In the genomic region with DNA sequence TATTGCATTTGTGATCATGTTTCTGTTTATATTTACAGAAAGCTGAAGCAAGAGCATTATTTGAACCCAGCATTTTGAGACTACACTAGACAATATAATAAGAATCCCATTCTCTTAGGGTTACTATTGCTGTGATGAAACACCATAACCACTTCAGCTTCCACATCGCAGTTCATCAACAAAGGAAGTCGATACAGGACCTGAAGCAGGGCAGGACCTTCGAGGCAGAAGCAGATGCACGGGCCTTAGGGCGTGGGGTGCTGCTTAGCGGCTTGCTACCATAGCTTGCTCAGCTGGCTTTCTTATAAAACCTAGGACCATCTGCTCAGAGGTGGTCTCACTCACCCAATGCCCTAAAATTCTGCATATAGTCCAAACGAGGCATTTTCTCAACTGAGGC, we compare ENCODE assay signal across 11 mouse cellular contexts.
DNase-seq lines count a peak whose midpoint lies in the region; ATAC-seq lines count a peak whose summit lies in the region.
"Had no signal": no experiment of that assay in that cellular context is flagged by ENCODE, and none has a peak within 500 bp of the region (broad histone marks: within the 10 kb centered on the region; RNA-seq: fewer than 3 reads in every experiment).

No protein-coding gene starts in this region.

- no peaks in the 10 kb centered on the region for H3K27me3 ChIP-seq in kidney, embryonic 15.5 days
- H3K27me3 ChIP-seq in liver, embryonic 15.5 days, result no peaks in the 10 kb centered on the region
- no peaks in the 10 kb centered on the region for H3K27me3 ChIP-seq in stomach, embryonic 16.5 days (ENCODE audit: control insufficient read depth, insufficient read depth, low read length)
- H3K27me3 ChIP-seq: neural tube, embryonic 13.5 days had no signal

- no peaks in the 10 kb centered on the region for H3K36me3 ChIP-seq in kidney, embryonic 15.5 days
- H3K36me3 ChIP-seq in liver, embryonic 15.5 days (replicated peaks), result no peaks in the 10 kb centered on the region
- no peaks in the 10 kb centered on the region for H3K36me3 ChIP-seq in stomach, embryonic 16.5 days (ENCODE audit: control insufficient read depth, insufficient read depth, low read length)
- H3K36me3 ChIP-seq: neural tube, embryonic 13.5 days had no signal

- no peak overlapping the region for H3K4me2 ChIP-seq in kidney, embryonic 15.5 days
- no peak overlapping the region for H3K4me2 ChIP-seq in liver, embryonic 15.5 days
- H3K4me2 ChIP-seq in stomach, embryonic 16.5 days (ENCODE audit: low read depth, low read length), result no peak overlapping the region
- H3K4me2 ChIP-seq: neural tube, embryonic 13.5 days had no signal

- H3K4me1 ChIP-seq in kidney, embryonic 15.5 days, result peaks cover 9% of the 10 kb centered on the region
- no peaks in the 10 kb centered on the region; the same call in 1 of the 2 replicates for H3K4me1 ChIP-seq in liver, embryonic 15.5 days (replicated peaks)
- peaks cover 13% of the 10 kb centered on the region for H3K4me1 ChIP-seq in stomach, embryonic 16.5 days (ENCODE audit: control insufficient read depth, insufficient read depth, low read length)

- DNase-seq in kidney, postnatal 14 days, result no peak
- peak; percentile 28 to 31 for DNase-seq in spleen, postnatal 36 days (ENCODE audit: low spot score in 2 of 2)
- DNase-seq in spleen, adult 12 weeks (ENCODE audit: low spot score), result no peak
- DNase-seq in cerebellum, adult 9-11 months, result no peak
- DNase-seq: cerebellum, adult 8-10 months; heart, adult 2 months had no signal

- 27% methylated on average over 7 of the region's 7 CpGs for WGBS in kidney, embryonic 15.5 days
- WGBS in liver, embryonic 15.5 days (ENCODE audit: insufficient replicate concordance), result 22% methylated on average over 7 of the region's 7 CpGs
- 45% methylated on average over 7 of the region's 7 CpGs for WGBS in stomach, embryonic 16.5 days

- H3K9me3 ChIP-seq in kidney, embryonic 15.5 days (replicated peaks), result no peaks in the 10 kb centered on the region
- H3K9me3 ChIP-seq in liver, embryonic 15.5 days (replicated peaks), result no peaks in the 10 kb centered on the region
- no peaks in the 10 kb centered on the region for H3K9me3 ChIP-seq in stomach, embryonic 16.5 days (replicated peaks; ENCODE audit: control insufficient read depth, low read length)
- H3K9me3 ChIP-seq: neural tube, embryonic 13.5 days had no signal

- H3K4me3 ChIP-seq in kidney, embryonic 15.5 days (replicated peaks), result no peak overlapping the region
- no peak overlapping the region for H3K4me3 ChIP-seq in liver, embryonic 15.5 days (replicated peaks)
- no peak overlapping the region for H3K4me3 ChIP-seq in stomach, embryonic 16.5 days (replicated peaks; ENCODE audit: low read length)
- H3K4me3 ChIP-seq: heart, adult 2 months; neural tube, embryonic 13.5 days had no signal

- ATAC-seq in kidney, embryonic 15.5 days (replicated peaks; ENCODE audit: low FRiP score), result peak; percentile 22; the same call in 1 of the 2 replicates
- peak; percentile 37; the same call in 1 of the 2 replicates for ATAC-seq in liver, embryonic 15.5 days (ENCODE audit: insufficient read depth)
- no peak for ATAC-seq in stomach, embryonic 16.5 days (ENCODE audit: insufficient read depth, low FRiP score)

- peak overlapping the region; percentile 5; the same call in 1 of the 2 replicates for H3K27ac ChIP-seq in kidney, embryonic 15.5 days
- H3K27ac ChIP-seq in liver, embryonic 15.5 days (replicated peaks), result no peak overlapping the region; the same call in 1 of the 2 replicates
- peak overlapping the region; percentile 55 for H3K27ac ChIP-seq in stomach, embryonic 16.5 days (ENCODE audit: low read length)
- H3K27ac ChIP-seq: liver, embryonic 14.5 days; neural tube, embryonic 13.5 days had no signal

- H3K9ac ChIP-seq in kidney, embryonic 15.5 days, result no peak overlapping the region
- H3K9ac ChIP-seq in liver, embryonic 15.5 days, result no peak overlapping the region
- no peak overlapping the region for H3K9ac ChIP-seq in stomach, embryonic 16.5 days (ENCODE audit: low read length)
- H3K9ac ChIP-seq: liver, embryonic 14.5 days; neural tube, embryonic 13.5 days had no signal

Comparison
In these comparisons a context has a peak if more than half of its experiments do, and no peak if none do; other contexts are left out.
1. DNase-seq: peak in spleen, postnatal 36 days (2 of 2); none in kidney, postnatal 14 days (single experiment), spleen, adult 12 weeks (single experiment) and cerebellum, adult 9-11 months (single experiment).